ENCODE assay signal across 8 mouse cellular contexts in the genomic region with DNA sequence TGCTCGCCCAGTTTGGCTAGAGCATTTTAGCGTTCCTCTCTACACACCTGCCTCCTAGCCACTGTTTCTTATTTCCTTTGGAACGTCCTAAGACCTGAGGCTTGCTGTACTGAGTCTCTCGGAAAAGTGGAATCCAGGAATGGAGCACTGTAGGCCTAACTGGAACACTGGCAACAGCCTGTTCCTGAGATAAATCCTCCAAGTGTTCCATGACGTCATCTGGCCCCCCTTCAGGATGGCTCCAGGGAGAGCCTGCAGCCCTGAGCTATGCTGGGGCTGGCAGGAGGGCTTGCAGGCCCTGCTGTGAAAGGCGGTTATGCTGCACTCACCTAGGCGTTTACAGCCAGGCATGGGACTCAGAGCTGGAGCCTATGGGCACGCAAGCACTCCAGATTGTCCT.
DNase-seq lines count a peak whose midpoint lies in the region; ATAC-seq and TF ChIP-seq lines count a peak whose summit lies in the region.

No protein-coding gene starts in this region.

- WGBS in hindbrain, postnatal 0 days: 41% methylated on average over 8 of the region's 8 CpGs
- 39% methylated on average over 8 of the region's 8 CpGs for WGBS in hindbrain, embryonic 10.5 days
- WGBS in kidney, embryonic 14.5 days: 35% methylated on average over 8 of the region's 8 CpGs
- WGBS in hindbrain, embryonic 11.5 days: 28% methylated on average over 8 of the region's 8 CpGs

- no peaks in the 10 kb centered on the region for H3K9me3 ChIP-seq in hindbrain, postnatal 0 days (ENCODE audit: low read length)
- no peaks in the 10 kb centered on the region for H3K9me3 ChIP-seq in hindbrain, embryonic 10.5 days
- no peaks in the 10 kb centered on the region for H3K9me3 ChIP-seq in kidney, embryonic 14.5 days (ENCODE audit: control insufficient read depth, low read length)
- H3K9me3 ChIP-seq in hindbrain, embryonic 11.5 days (ENCODE audit: control insufficient read depth, low read length): no peaks in the 10 kb centered on the region

- H3K4me2 ChIP-seq in hindbrain, postnatal 0 days (ENCODE audit: low read depth, low read length): no peak overlapping the region
- H3K4me2 ChIP-seq in kidney, embryonic 14.5 days (replicated peaks; ENCODE audit: low read depth, low read length): no peak overlapping the region
- H3K4me2 ChIP-seq in hindbrain, embryonic 11.5 days (replicated peaks; ENCODE audit: low read depth, low read length): no peak overlapping the region

- no peak overlapping the region for H3K4me3 ChIP-seq in hindbrain, postnatal 0 days (ENCODE audit: low read length)
- H3K4me3 ChIP-seq in hindbrain, embryonic 10.5 days: no peak overlapping the region
- no peak overlapping the region for H3K4me3 ChIP-seq in kidney, embryonic 14.5 days (ENCODE audit: low read length)
- H3K4me3 ChIP-seq in hindbrain, embryonic 11.5 days (ENCODE audit: low read depth, low read length): no peak overlapping the region

- no peaks in the 10 kb centered on the region for H3K27me3 ChIP-seq in hindbrain, postnatal 0 days (ENCODE audit: insufficient read depth, low read length)
- no peaks in the 10 kb centered on the region for H3K27me3 ChIP-seq in hindbrain, embryonic 10.5 days (ENCODE audit: insufficient read depth, poor library complexity, severe bottlenecking)
- no peaks in the 10 kb centered on the region for H3K27me3 ChIP-seq in kidney, embryonic 14.5 days (ENCODE audit: control insufficient read depth, insufficient read depth, low read length)
- no peaks in the 10 kb centered on the region for H3K27me3 ChIP-seq in hindbrain, embryonic 11.5 days (ENCODE audit: control insufficient read depth, insufficient read depth, low read length)

- H3K27ac ChIP-seq in hindbrain, postnatal 0 days: no peak overlapping the region; the same call in 1 of the 2 replicates
- H3K27ac ChIP-seq in hindbrain, embryonic 10.5 days: no peak overlapping the region
- no peak overlapping the region for H3K27ac ChIP-seq in kidney, embryonic 14.5 days (ENCODE audit: low read depth, low read length)
- H3K27ac ChIP-seq in hindbrain, embryonic 11.5 days (ENCODE audit: low read depth, low read length): no peak overlapping the region

- no peaks in the 10 kb centered on the region for H3K36me3 ChIP-seq in hindbrain, postnatal 0 days (ENCODE audit: insufficient read depth, low read length)
- H3K36me3 ChIP-seq in hindbrain, embryonic 10.5 days: no peaks in the 10 kb centered on the region
- no peaks in the 10 kb centered on the region for H3K36me3 ChIP-seq in kidney, embryonic 14.5 days (ENCODE audit: control insufficient read depth, insufficient read depth, low read length)
- no peaks in the 10 kb centered on the region for H3K36me3 ChIP-seq in hindbrain, embryonic 11.5 days (ENCODE audit: control insufficient read depth, insufficient read depth, low read length)

- H3K4me1 ChIP-seq in hindbrain, postnatal 0 days (ENCODE audit: insufficient read depth, low read length): peaks cover 9% of the 10 kb centered on the region
- peaks cover 22% of the 10 kb centered on the region for H3K4me1 ChIP-seq in hindbrain, embryonic 10.5 days (replicated peaks)
- no peaks in the 10 kb centered on the region for H3K4me1 ChIP-seq in kidney, embryonic 14.5 days (ENCODE audit: control insufficient read depth, insufficient read depth, low read length)
- no peaks in the 10 kb centered on the region; the same call in 1 of the 2 replicates for H3K4me1 ChIP-seq in hindbrain, embryonic 11.5 days (replicated peaks; ENCODE audit: control insufficient read depth, insufficient read depth, low read length)

- peak; percentile 16; the same call in 1 of the 2 replicates for ATAC-seq in hindbrain, postnatal 0 days
- peak; percentile 43; the same call in 1 of the 2 replicates for ATAC-seq in kidney, embryonic 14.5 days (ENCODE audit: low FRiP score, low TSS enrichment)
- no peak for ATAC-seq in CD4-positive, CD25-positive, alpha-beta regulatory T cell, adult 4 months
- ATAC-seq in hindbrain, embryonic 11.5 days (ENCODE audit: low FRiP score): no peak

- intact Hi-C loops in gastrocnemius, postnatal 14 days (cut with DNase I; ENCODE audit: low total_unique reads): no loop called here

- H3K9ac ChIP-seq in hindbrain, postnatal 0 days (replicated peaks; ENCODE audit: low read length): no peak overlapping the region
- no peak overlapping the region for H3K9ac ChIP-seq in kidney, embryonic 14.5 days (ENCODE audit: low read depth, low read length)
- no peak overlapping the region for H3K9ac ChIP-seq in hindbrain, embryonic 11.5 days (ENCODE audit: low read depth, low read length)

- DNase-seq in hindbrain, postnatal 0 days (ENCODE audit: low spot score): peak; percentile 35
- DNase-seq in hindbrain, embryonic 10.5 days (ENCODE audit: low spot score): no peak
- peak; percentile 46 for DNase-seq in adrenal gland, postnatal 25 days
- peak; percentile 41 for DNase-seq in gastrocnemius, postnatal 14 days
- peak; percentile 61 for DNase-seq in lung, postnatal 36 days
- no peak for DNase-seq in hindbrain, embryonic 11.5 days (ENCODE audit: low spot score)

- no peak for TF ChIP-seq CTCF in hindbrain, postnatal 0 days (IDR thresholded peaks at IDR 0.05; ENCODE audit: low read depth)

Comparison
In these comparisons a context has a peak if more than half of its experiments do, and no peak if none do; other contexts are left out.
1. ATAC-seq: peak in hindbrain, postnatal 0 days (single experiment) and kidney, embryonic 14.5 days (single experiment); none in CD4-positive, CD25-positive, alpha-beta regulatory T cell, adult 4 months (single experiment) and hindbrain, embryonic 11.5 days (single experiment).
2. DNase-seq: peak in hindbrain, postnatal 0 days (single experiment), adrenal gland, postnatal 25 days (single experiment), gastrocnemius, postnatal 14 days (single experiment) and lung, postnatal 36 days (single experiment); none in hindbrain, embryonic 10.5 days (single experiment) and hindbrain, embryonic 11.5 days (single experiment).